Mouse (Mus musculus): ENCODE data around the gene Unc13c. TPM values are rescaled to one million over a fixed set of nuclear protein-coding genes. Genes with fewer than 3 reads are reported as not detected.

Gene Unc13c
- polyA plus RNA-seq, 1 experiment: not detected

GRCm38 (mm10) chr9:73934844-73935243 is 33.9 kb downstream of the Unc13c start:
- DNase-seq: no peak
- H3K4me3 ChIP-seq (ENCODE audit: control insufficient read depth, insufficient read depth, low read length): no peak overlapping the region
- WGBS: 86% methylated on average over 4 of the region's 4 CpGs
- H3K4me1 ChIP-seq (replicated peaks; ENCODE audit: control insufficient read depth, insufficient read depth, low read length): no peaks in the 10 kb centered on the region
- no peak for TF ChIP-seq CTCF (IDR thresholded peaks at IDR 0.05; ENCODE audit: borderline replicate concordance, control insufficient read depth, extremely low read depth, insufficient read depth, low read length, poor library complexity)
- no peak for TF ChIP-seq POLR2A (IDR thresholded peaks at IDR 0.05; ENCODE audit: control insufficient read depth, extremely low read depth, insufficient read depth, low read length, poor library complexity)
- H3K27ac ChIP-seq (ENCODE audit: control insufficient read depth, insufficient read depth, low read length): no peak overlapping the region
- no peaks in the 10 kb centered on the region for H3K36me3 ChIP-seq (ENCODE audit: control insufficient read depth, insufficient read depth, low read length)
- no peaks in the 10 kb centered on the region for H3K27me3 ChIP-seq (ENCODE audit: control insufficient read depth, insufficient read depth, low read length)

DNA sequence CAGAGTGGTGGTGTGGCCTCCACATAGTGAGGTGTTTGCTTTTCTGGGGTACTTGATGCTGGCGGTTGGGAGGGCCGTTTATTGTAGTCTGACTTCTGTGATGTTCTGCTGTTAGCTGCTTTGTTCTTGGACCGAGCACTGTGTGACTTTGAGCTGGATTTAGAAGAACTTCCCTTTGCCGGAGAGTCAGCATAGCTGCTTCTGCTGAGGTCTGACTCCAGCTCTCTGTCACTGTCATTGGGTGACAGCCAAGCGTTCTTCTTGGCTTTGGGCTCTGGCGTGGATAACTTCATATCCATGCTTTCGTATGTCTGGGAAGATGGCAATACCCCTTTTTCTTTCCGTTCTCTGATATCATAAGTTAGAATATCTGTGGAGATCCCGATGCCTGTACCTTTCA is 36.8 kb downstream of the Unc13c start:
- Histone ChIP-seq H3K36me3 (ENCODE audit: control insufficient read depth, insufficient read depth, low read length) (no peaks in the 10 kb centered on the region), H3K4me1 (replicated peaks; ENCODE audit: control insufficient read depth, insufficient read depth, low read length) (no peaks in the 10 kb centered on the region), H3K4me3 (ENCODE audit: control insufficient read depth, insufficient read depth, low read length) (no peak overlapping the region), H3K27ac (ENCODE audit: control insufficient read depth, insufficient read depth, low read length) (no peak overlapping the region), H3K27me3 (ENCODE audit: control insufficient read depth, insufficient read depth, low read length) (no peaks in the 10 kb centered on the region)
- no peak for TF ChIP-seq POLR2A (IDR thresholded peaks at IDR 0.05; ENCODE audit: control insufficient read depth, extremely low read depth, insufficient read depth, low read length, poor library complexity)
- no peak for TF ChIP-seq CTCF (IDR thresholded peaks at IDR 0.05; ENCODE audit: borderline replicate concordance, control insufficient read depth, extremely low read depth, insufficient read depth, low read length, poor library complexity)
- DNase-seq: no peak
- 95% methylated on average over 9 of the region's 9 CpGs for WGBS

- no peak for TF ChIP-seq POLR2A (IDR thresholded peaks at IDR 0.05; ENCODE audit: control insufficient read depth, extremely low read depth, insufficient read depth, low read length, poor library complexity)
- TF ChIP-seq CTCF (IDR thresholded peaks at IDR 0.05; ENCODE audit: borderline replicate concordance, control insufficient read depth, extremely low read depth, insufficient read depth, low read length, poor library complexity): no peak
- no peak overlapping the region for H3K27ac ChIP-seq (ENCODE audit: control insufficient read depth, insufficient read depth, low read length)
- no peaks in the 10 kb centered on the region for H3K4me1 ChIP-seq (replicated peaks; ENCODE audit: control insufficient read depth, insufficient read depth, low read length)
- no peak for DNase-seq
- no peaks in the 10 kb centered on the region for H3K27me3 ChIP-seq (ENCODE audit: control insufficient read depth, insufficient read depth, low read length)
- no peaks in the 10 kb centered on the region for H3K36me3 ChIP-seq (ENCODE audit: control insufficient read depth, insufficient read depth, low read length)
- 88% methylated on average over 2 of the region's 2 CpGs for WGBS
- H3K4me3 ChIP-seq (ENCODE audit: control insufficient read depth, insufficient read depth, low read length): no peak overlapping the region
Measured at GRCm38 (mm10) chr9:73927276-73927675, 41.5 kb downstream of the Unc13c start.

GRCm38 (mm10) chr9:73922449-73923115 is 46.2 kb downstream of the Unc13c start:
- no peaks in the 10 kb centered on the region for H3K27me3 ChIP-seq (ENCODE audit: control insufficient read depth, insufficient read depth, low read length)
- H3K4me1 ChIP-seq (replicated peaks; ENCODE audit: control insufficient read depth, insufficient read depth, low read length): no peaks in the 10 kb centered on the region
- TF ChIP-seq POLR2A (IDR thresholded peaks at IDR 0.05; ENCODE audit: control insufficient read depth, extremely low read depth, insufficient read depth, low read length, poor library complexity) (no peak), CTCF (IDR thresholded peaks at IDR 0.05; ENCODE audit: borderline replicate concordance, control insufficient read depth, extremely low read depth, insufficient read depth, low read length, poor library complexity) (no peak)
- no peak overlapping the region for H3K27ac ChIP-seq (ENCODE audit: control insufficient read depth, insufficient read depth, low read length)
- H3K4me3 ChIP-seq (ENCODE audit: control insufficient read depth, insufficient read depth, low read length): no peak overlapping the region
- no peak for DNase-seq
- no peaks in the 10 kb centered on the region for H3K36me3 ChIP-seq (ENCODE audit: control insufficient read depth, insufficient read depth, low read length)
- WGBS: 71% methylated on average over 11 of the region's 11 CpGs

DNA sequence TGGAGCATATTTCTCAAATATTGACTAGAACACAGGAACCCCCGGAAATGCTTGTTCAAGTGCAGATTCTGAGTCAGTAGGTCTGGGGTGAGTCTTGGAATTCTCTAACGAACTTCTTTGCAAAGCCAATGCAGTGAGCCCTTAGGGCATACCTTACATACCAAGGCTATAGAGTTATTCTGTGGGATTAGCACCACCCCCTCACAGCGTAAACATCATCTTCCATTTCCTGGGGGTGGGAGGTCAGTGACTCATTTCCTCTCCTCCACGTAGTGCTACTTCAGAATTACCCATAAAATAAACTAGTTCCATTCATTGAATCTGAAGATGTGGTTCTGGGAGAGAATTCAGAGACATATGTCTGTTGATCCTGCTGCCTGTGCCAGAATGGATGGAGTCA is 62.8 kb downstream of the Unc13c start:
- DNase-seq: no peak
- Histone ChIP-seq H3K4me3 (ENCODE audit: control insufficient read depth, insufficient read depth, low read length) (no peak overlapping the region), H3K4me1 (replicated peaks; ENCODE audit: control insufficient read depth, insufficient read depth, low read length) (no peaks in the 10 kb centered on the region), H3K27ac (ENCODE audit: control insufficient read depth, insufficient read depth, low read length) (no peak overlapping the region), H3K27me3 (ENCODE audit: control insufficient read depth, insufficient read depth, low read length) (no peaks in the 10 kb centered on the region), H3K36me3 (ENCODE audit: control insufficient read depth, insufficient read depth, low read length) (no peaks in the 10 kb centered on the region)
- 79% methylated on average over 4 of the region's 4 CpGs for WGBS
- TF ChIP-seq CTCF (IDR thresholded peaks at IDR 0.05; ENCODE audit: borderline replicate concordance, control insufficient read depth, extremely low read depth, insufficient read depth, low read length, poor library complexity): no peak
- no peak for TF ChIP-seq POLR2A (IDR thresholded peaks at IDR 0.05; ENCODE audit: control insufficient read depth, extremely low read depth, insufficient read depth, low read length, poor library complexity)

GRCm38 (mm10) chr9:73898516-73898915 is 70.2 kb downstream of the Unc13c start:
- DNase-seq: no peak
- H3K36me3 ChIP-seq (ENCODE audit: control insufficient read depth, insufficient read depth, low read length): no peaks in the 10 kb centered on the region
- WGBS: 87% methylated on average over 3 of the region's 3 CpGs
- H3K27ac ChIP-seq (ENCODE audit: control insufficient read depth, insufficient read depth, low read length): no peak overlapping the region
- no peaks in the 10 kb centered on the region for H3K27me3 ChIP-seq (ENCODE audit: control insufficient read depth, insufficient read depth, low read length)
- no peak for TF ChIP-seq POLR2A (IDR thresholded peaks at IDR 0.05; ENCODE audit: control insufficient read depth, extremely low read depth, insufficient read depth, low read length, poor library complexity)
- no peak for TF ChIP-seq CTCF (IDR thresholded peaks at IDR 0.05; ENCODE audit: borderline replicate concordance, control insufficient read depth, extremely low read depth, insufficient read depth, low read length, poor library complexity)
- no peak overlapping the region for H3K4me3 ChIP-seq (ENCODE audit: control insufficient read depth, insufficient read depth, low read length)
- no peaks in the 10 kb centered on the region for H3K4me1 ChIP-seq (replicated peaks; ENCODE audit: control insufficient read depth, insufficient read depth, low read length)

DNA sequence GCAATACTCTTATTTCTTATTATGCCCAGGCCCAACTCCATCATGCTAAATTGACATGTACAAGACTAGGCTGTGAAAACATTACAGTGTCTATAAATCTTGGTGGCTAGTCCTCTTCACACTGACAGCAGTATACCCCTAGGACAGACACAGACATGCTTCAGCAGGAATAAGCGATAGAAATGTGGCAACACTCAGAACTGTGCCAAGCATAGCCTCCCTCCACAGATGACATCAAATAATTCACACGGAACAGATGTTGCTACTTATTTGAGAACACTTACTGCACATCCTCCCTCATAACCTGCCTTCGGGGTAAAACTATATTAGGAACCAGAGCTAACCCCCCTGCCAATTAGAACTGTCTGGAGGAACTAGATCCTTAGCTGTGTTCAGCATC is 72.6 kb downstream of the Unc13c start:
- 83% methylated on average over 3 of the region's 3 CpGs for WGBS
- TF ChIP-seq POLR2A (IDR thresholded peaks at IDR 0.05; ENCODE audit: control insufficient read depth, extremely low read depth, insufficient read depth, low read length, poor library complexity) (no peak), CTCF (IDR thresholded peaks at IDR 0.05; ENCODE audit: borderline replicate concordance, control insufficient read depth, extremely low read depth, insufficient read depth, low read length, poor library complexity) (no peak)
- no peak for DNase-seq
- H3K27ac ChIP-seq (ENCODE audit: control insufficient read depth, insufficient read depth, low read length): no peak overlapping the region
- H3K4me3 ChIP-seq (ENCODE audit: control insufficient read depth, insufficient read depth, low read length): no peak overlapping the region
- H3K27me3 ChIP-seq (ENCODE audit: control insufficient read depth, insufficient read depth, low read length): no peaks in the 10 kb centered on the region
- no peaks in the 10 kb centered on the region for H3K4me1 ChIP-seq (replicated peaks; ENCODE audit: control insufficient read depth, insufficient read depth, low read length)
- H3K36me3 ChIP-seq (ENCODE audit: control insufficient read depth, insufficient read depth, low read length): no peaks in the 10 kb centered on the region
